Mouse (Mus musculus) leukemia stem cell, adult 10-12 weeks (primary cell): ENCODE data around the gene Zic4. TPM values are rescaled to one million over a fixed set of nuclear protein-coding genes. Genes with fewer than 3 reads are reported as not detected.

ENCODE experiments used
- polyA plus RNA-seq: library from polyadenylated mRNA; stranded (reverse); fragments of >175 nt; gene quantifications from 2 replicates; pipeline ENCODE4 v1.2.3, GENCODE M21; 2012; ENCODE audit warnings: low replicate concordance

Gene Zic4
- not detected in 2 replicates for polyA plus RNA-seq

GRCm38 (mm10) chr9:91361856-91362601 lies at the start of gene Zic4:
TSS of gene Zic4 (plus strand) at chr9:91362413.

GRCm38 (mm10) chr9:91365664-91366063 lies 3.5 kb downstream of the Zic4 start, which contains the start of gene Zic1:
TSS of gene Zic1 (minus strand) at chr9:91365810.

Other genes with a start within 250 kb of the Zic4 start
- not detected in 2 replicates for gene Zic1, start 3.4 kb downstream of the Zic4 start, polyA plus RNA-seq